Mouse (Mus musculus) adrenal gland, adult 2 months (tissue): ENCODE results near the gene Iqcn. TPM values are rescaled to one million over a fixed set of nuclear protein-coding genes. Genes with fewer than 3 reads are reported as not detected.

Experiments
- DNase-seq: peaks from one replicate; pipeline ENCODE4 v3.0.0; 2021
- polyA plus RNA-seq: library from polyadenylated mRNA; depleted of rRNA; stranded (reverse); fragments of >200 nt; gene quantifications from 2 replicates; pipeline ENCODE4 v1.2.3, GENCODE M21; 2012
- total RNA-seq, 2 experiments: library from RNA; stranded (reverse); gene quantifications; 2 replicates each; pipeline ENCODE4 v1.2.3; 2021

The Iqcn gene
- total and polyA plus RNA-seq, 3 experiments: 0.12 to 0.25 TPM; not detected in 1

DNA sequence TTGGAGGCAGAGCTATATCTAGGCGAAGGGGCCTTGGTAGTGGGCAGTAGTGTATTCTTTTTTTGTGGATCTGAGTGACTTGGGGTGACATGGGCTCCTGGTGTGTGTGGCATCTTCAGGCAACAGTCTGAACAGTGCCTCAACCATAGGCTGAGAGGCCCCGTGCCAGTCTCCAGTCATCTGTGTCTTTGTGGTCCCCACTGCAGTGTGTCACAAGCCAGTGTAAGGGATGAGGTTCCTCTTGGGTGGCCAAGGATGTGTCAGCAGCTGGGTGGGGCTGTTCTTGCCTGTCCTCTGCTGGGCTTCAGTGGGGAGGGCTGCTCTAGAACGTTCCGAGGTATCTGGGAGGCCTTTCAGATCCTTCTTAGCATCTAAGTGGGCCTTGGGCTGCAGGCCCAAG, 27.7 kb downstream of the Iqcn start:
- no peak for DNase-seq

DNA sequence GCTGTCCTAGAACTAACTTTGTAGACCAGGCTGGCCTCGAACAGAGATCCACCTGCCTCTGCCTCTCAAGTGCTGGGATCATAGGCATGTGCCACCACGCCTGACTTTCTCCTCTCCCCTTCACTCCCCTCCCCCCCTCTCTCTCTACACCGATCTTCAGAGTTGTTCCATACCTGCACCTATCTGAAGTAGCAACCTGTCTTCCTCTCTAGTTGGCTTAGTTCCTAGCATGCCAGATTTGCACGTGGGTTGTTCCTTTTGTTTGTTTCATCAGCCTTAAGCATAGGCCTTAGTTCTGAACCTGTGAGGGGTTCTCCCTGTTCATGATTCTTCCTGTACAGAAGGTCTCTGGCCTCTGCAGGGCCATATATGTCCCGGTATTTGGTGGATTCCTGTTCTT, 34.4 kb downstream of the Iqcn start:
- DNase-seq: no peak

- no peak for DNase-seq
Observed at GRCm38 (mm10) chr8:70738211-70738610, 35.0 kb downstream of the Iqcn start.

DNA sequence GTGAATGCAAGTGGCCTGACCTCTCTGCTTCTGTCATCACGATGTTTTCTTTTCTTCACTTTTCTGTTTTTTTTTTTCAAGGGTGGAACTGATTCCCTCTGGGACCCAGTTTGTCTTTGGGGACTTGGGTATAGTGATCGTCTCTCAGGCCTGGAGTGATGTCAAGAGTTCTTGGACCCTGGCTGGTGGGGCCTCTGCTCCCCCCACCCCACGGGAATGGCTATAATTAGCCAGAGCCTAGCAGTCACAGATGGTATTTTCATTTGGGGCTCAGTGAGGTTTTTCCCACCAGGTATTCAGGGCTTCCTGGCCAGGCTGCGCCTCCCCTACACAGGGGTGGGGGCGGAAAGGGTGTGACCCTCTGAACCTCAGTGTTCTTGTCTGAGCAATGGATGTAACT, 38.4 kb downstream of the Iqcn start:
- DNase-seq: no peak

DNA sequence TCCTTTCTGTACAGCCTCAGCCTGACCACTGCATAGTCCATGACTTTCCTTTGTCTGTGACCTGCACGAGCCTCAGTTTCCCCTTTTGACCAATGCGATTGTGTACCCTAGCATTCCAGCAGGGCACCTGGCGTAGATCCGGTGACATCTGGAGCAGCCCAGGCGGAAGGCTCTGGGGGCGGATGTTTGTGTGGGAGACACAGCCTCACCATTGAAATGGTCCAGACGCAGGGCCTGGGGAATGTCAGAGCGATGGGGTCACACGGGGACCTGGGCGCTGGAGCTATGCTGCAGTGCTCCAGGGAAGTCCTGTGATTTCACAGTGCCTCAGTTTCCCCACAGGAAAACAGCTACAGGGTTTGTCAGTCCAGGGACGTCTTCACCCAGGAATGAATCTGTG, 38.9 kb downstream of the Iqcn start:
- no peak for DNase-seq

- DNase-seq: no peak
Observed at GRCm38 (mm10) chr8:70742981-70743655, 39.9 kb downstream of the Iqcn start.

DNA sequence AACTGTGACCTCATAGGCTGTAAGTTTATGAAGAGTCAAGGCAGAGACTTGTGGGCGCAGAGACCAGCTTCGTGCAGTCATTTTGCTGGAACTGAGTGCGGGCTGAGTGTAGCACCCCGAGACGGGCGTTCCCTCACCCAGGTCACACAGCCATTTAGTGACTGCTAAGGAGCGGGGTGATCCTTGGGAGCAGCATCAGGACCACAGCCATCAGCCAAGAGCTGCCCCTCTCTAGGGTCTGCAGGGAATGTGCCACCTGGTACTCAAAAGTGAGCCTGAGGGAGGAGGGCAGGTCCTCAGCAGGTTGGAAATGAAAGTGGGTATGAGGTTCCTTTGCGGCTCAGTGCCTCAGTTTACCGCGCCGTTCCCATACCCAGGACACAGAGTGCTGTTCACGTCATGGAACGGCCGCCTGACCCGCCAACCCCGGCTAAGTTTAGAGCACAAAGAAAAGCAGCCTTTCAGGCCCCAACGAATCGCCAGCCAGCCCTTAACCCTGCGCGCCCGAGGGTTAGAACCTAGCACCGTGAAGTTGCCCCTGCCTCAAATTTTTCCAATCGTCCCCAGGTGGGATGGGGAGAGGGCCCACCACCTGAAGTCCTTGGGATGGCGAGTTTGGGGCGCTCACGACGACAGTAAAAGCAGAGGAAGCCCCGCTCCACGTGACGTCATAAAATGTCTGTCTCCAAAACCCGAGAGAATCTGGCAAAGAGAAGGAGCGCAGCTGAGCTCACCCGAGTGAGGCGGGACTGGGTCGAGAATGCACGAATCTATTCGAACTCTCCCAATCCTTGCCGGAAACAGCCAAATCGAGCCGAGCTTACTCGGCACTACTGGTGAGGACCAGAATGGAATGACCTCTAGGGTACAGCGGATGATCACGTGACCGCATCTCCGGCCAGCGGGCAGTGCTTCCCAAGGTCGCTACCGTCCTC, 40.7 kb downstream of the Iqcn start:
- peak; percentile 85 for DNase-seq

DNA sequence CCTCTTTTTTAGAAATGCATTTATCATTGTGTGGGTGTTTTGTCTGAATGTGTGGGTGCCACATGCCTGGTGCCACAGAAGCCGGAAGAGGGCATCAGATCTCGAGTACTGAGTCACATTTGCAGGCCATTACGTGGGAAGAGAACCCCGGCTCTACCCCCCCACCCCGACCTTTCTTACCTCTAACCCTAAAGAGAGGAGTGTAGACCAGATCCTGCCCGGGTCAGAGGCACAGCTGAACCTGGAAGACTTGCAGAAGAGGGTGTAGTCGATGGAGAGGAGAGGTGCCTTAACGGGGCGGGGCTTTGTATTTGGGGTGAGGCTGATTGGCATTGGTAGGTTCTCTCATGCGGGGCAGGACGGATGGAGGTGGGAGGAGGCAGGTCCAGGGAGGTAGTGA, 41.5 kb downstream of the Iqcn start:
- no peak for DNase-seq

- DNase-seq: no peak
Observed at GRCm38 (mm10) chr8:70745691-70746220, 42.5 kb downstream of the Iqcn start.

DNA sequence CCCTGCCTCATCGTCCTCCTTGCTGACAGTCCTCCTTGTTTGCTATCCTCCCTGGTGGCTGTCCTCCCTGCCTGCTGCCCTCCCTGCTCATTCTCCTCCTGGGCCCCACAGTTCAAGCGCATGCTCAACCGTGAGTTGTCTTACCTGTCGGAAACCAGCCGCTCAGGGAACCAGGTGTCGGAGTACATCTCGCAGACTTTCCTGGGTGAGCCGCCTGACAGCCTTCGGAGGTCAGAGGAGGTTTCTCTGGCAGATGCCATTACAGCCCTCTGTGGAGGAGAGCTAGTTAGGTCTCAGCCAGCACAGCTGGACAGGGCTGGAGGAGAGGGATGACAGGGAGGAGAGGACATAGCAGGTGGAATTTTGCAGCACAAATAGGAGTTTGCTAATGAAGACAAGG, 43.4 kb downstream of the Iqcn start:
- no peak for DNase-seq

GRCm38 (mm10) chr8:70747211-70747890, 44.1 kb downstream of the Iqcn start:
- no peak for DNase-seq

DNA sequence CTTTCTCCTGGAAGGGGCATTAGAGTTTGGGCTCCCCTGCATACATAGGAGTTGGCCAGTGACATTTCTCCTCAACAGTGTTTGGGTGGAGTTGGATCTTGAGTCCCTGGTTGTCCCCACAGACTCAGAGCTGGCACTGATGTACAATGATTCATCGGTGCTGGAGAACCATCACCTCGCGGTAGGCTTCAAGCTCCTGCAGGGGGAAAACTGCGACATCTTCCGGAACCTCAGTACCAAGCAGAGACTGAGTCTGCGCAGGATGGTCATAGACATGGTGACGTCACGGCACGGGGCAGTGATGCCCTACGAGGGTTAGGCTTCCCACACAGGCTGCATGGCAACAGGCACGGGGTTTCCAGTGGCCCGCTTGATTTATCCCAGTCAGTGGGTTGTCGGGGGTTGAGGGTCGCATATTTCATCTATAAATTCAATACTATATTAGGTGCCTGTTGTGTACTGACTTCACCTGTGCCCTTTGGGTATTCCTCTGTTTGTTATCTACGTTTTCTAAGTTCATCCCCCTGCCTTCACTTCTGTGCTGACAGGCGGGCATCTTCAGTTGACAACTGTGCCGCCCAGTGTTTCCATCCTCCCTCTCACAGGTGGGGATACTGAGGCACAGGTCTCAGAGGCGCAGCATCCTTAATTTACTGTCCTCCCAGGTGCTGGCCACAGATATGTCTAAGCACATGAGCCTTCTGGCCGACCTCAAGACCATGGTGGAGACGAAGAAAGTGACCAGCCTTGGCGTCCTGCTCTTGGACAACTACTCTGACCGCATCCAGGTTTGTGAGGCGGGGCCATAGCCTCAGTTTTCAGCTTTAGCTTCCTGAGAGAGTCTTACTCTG, 45.2 kb downstream of the Iqcn start:
- no peak for DNase-seq

- DNase-seq: no peak
Observed at GRCm38 (mm10) chr8:70749097-70749674, 45.9 kb downstream of the Iqcn start.

DNA sequence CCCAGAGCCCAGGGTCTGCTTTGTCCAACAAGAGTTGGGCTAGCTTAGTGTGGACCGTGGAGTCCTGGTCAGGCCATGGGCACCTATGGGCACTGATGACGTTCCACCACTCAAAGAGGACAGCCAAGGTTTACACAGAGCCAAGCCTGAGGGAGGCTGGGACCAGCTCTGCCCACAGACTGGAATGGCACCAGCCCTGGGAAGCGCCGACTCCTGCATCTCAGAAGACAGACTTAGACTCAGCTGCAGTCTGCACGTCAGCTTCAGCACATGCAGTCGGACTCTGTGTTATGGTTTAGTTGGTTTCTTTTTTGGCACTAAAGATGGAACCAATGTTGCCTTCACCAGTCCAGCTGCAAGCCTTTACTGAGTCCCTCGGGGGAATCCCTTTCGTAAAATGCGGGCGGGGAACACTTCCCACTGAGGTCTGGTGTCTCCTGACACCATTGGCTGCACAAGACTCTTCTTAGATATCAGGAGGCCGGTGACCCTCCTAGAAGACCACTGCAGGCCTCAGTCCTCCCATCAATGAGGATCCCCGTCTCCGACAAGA, 46.9 kb downstream of the Iqcn start:
- DNase-seq: no peak

- peak; percentile 73 for DNase-seq
Observed at GRCm38 (mm10) chr8:70752000-70752764, 48.9 kb downstream of the Iqcn start.

GRCm38 (mm10) chr8:70753151-70753550, 49.9 kb downstream of the Iqcn start:
- peak; percentile 84 for DNase-seq

- peak; percentile 98 for DNase-seq
Observed at GRCm38 (mm10) chr8:70754043-70754870, 51.0 kb downstream of the Iqcn start, which contains the start of gene Rab3a. TSS of gene Rab3a (plus strand) at chr8:70754679.

GRCm38 (mm10) chr8:70754871-70755660, 51.8 kb downstream of the Iqcn start:
- peak; percentile 76 for DNase-seq
